Mouse (Mus musculus): ENCODE measurements around the gene Slc6a19. TPM values are rescaled to one million over a fixed set of nuclear protein-coding genes. Genes with fewer than 3 reads are reported as not detected.

Slc6a19 gene
- polyA plus RNA-seq, 1 experiment from 2014 or later: 0.15 TPM

GRCm38 (mm10) chr13:73732235-73732634, 27.6 kb upstream of the Slc6a19 start:
- Histone ChIP-seq H3K27me3 (ENCODE audit: low read depth, poor library complexity, severe bottlenecking) (peaks cover 53% of the 10 kb centered on the region), H3K9me3 (replicated peaks) (no peaks in the 10 kb centered on the region), H3K4me1 (peaks cover 25% of the 10 kb centered on the region), H3K4me3 (peak overlapping the region; percentile 60), H3K27ac (replicated peaks) (peak overlapping the region; percentile 68; the same call in 1 of the 2 replicates), H3K36me3 (no peaks in the 10 kb centered on the region)
- WGBS: 69% methylated on average over 7 of the region's 7 CpGs
- no peak for DNase-seq (ENCODE audit: low spot score)

- Histone ChIP-seq H3K4me3 (no peak overlapping the region), H3K4me1 (peaks cover 27% of the 10 kb centered on the region), H3K9me3 (replicated peaks) (no peaks in the 10 kb centered on the region), H3K27ac (replicated peaks) (no peak overlapping the region), H3K27me3 (ENCODE audit: low read depth, poor library complexity, severe bottlenecking) (peaks cover 49% of the 10 kb centered on the region), H3K36me3 (no peaks in the 10 kb centered on the region)
- no peak for DNase-seq (ENCODE audit: low spot score)
- 85% methylated on average over 1 of the region's 1 CpGs for whole genome bisulfite sequencing
Observed at GRCm38 (mm10) chr13:73730913-73731312, 26.2 kb upstream of the Slc6a19 start.

- H3K4me3 ChIP-seq: no peak overlapping the region
- peaks cover 31% of the 10 kb centered on the region for H3K27me3 ChIP-seq (ENCODE audit: low read depth, poor library complexity, severe bottlenecking)
- H3K9me3 ChIP-seq (replicated peaks): no peaks in the 10 kb centered on the region
- DNase-seq (ENCODE audit: low spot score): no peak
- H3K27ac ChIP-seq (replicated peaks): no peak overlapping the region
- H3K36me3 ChIP-seq: no peaks in the 10 kb centered on the region
- H3K4me1 ChIP-seq: peaks cover 26% of the 10 kb centered on the region
Observed at GRCm38 (mm10) chr13:73728633-73729032, 24.0 kb upstream of the Slc6a19 start.

GRCm38 (mm10) chr13:73727621-73728025, 23.0 kb upstream of the Slc6a19 start:
- H3K36me3 ChIP-seq: no peaks in the 10 kb centered on the region
- WGBS: 13% methylated on average over 2 of the region's 2 CpGs
- no peak for DNase-seq (ENCODE audit: low spot score)
- H3K27ac ChIP-seq (replicated peaks): no peak overlapping the region
- H3K4me3 ChIP-seq: no peak overlapping the region
- peaks cover 21% of the 10 kb centered on the region for H3K27me3 ChIP-seq (ENCODE audit: low read depth, poor library complexity, severe bottlenecking)
- peaks cover 16% of the 10 kb centered on the region for H3K4me1 ChIP-seq
- no peaks in the 10 kb centered on the region for H3K9me3 ChIP-seq (replicated peaks)

- H3K27me3 ChIP-seq (ENCODE audit: low read depth, poor library complexity, severe bottlenecking): 0 out of 2 replicates have a peak, but pooled peaks cover 2% of the 10 kb centered on the region
Observed at GRCm38 (mm10) chr13:73725315-73725714, 20.6 kb upstream of the Slc6a19 start.

GRCm38 (mm10) chr13:73723081-73723668, 18.5 kb upstream of the Slc6a19 start:
- peaks cover 10% of the 10 kb centered on the region for H3K4me1 ChIP-seq
- H3K9me3 ChIP-seq (replicated peaks): no peaks in the 10 kb centered on the region
- peak; percentile 39 for DNase-seq (ENCODE audit: low spot score)
- H3K36me3 ChIP-seq: no peaks in the 10 kb centered on the region
- WGBS: 40% methylated on average over 8 of the region's 8 CpGs
- H3K27me3 ChIP-seq (ENCODE audit: low read depth, poor library complexity, severe bottlenecking): no peaks in the 10 kb centered on the region
- H3K27ac ChIP-seq (replicated peaks): no peak overlapping the region
- H3K4me3 ChIP-seq: no peak overlapping the region

More at GRCm38 (mm10) chr13:73725315-73725714, 20.6 kb upstream of the Slc6a19 start:
- H3K36me3 ChIP-seq: no peaks in the 10 kb centered on the region
- no peak overlapping the region for H3K4me3 ChIP-seq
- DNase-seq (ENCODE audit: low spot score): no peak
- H3K27ac ChIP-seq (replicated peaks): no peak overlapping the region
- H3K9me3 ChIP-seq (replicated peaks): no peaks in the 10 kb centered on the region
- WGBS: 90% methylated on average over 5 of the region's 5 CpGs
- H3K4me1 ChIP-seq: peaks cover 10% of the 10 kb centered on the region

- H3K36me3 ChIP-seq: no peaks in the 10 kb centered on the region
Observed at GRCm38 (mm10) chr13:73720241-73720640, 15.6 kb upstream of the Slc6a19 start.

GRCm38 (mm10) chr13:73718225-73718624, 13.6 kb upstream of the Slc6a19 start:
- H3K27ac ChIP-seq (replicated peaks): no peak overlapping the region
- peak; percentile 81 for DNase-seq (ENCODE audit: low spot score)
- H3K36me3 ChIP-seq: no peaks in the 10 kb centered on the region
- no peaks in the 10 kb centered on the region for H3K4me1 ChIP-seq
- WGBS: 8% methylated on average over 2 of the region's 2 CpGs
- H3K27me3 ChIP-seq (ENCODE audit: low read depth, poor library complexity, severe bottlenecking): no peaks in the 10 kb centered on the region
- no peaks in the 10 kb centered on the region for H3K9me3 ChIP-seq (replicated peaks)
- H3K4me3 ChIP-seq: no peak overlapping the region

More at GRCm38 (mm10) chr13:73720241-73720640, 15.6 kb upstream of the Slc6a19 start:
- no peak overlapping the region for H3K27ac ChIP-seq (replicated peaks)
- 87% methylated on average over 4 of the region's 4 CpGs for WGBS
- DNase-seq (ENCODE audit: low spot score): no peak
- H3K27me3 ChIP-seq (ENCODE audit: low read depth, poor library complexity, severe bottlenecking): no peaks in the 10 kb centered on the region
- no peak overlapping the region for H3K4me3 ChIP-seq
- no peaks in the 10 kb centered on the region for H3K4me1 ChIP-seq
- no peaks in the 10 kb centered on the region for H3K9me3 ChIP-seq (replicated peaks)

GRCm38 (mm10) chr13:73714020-73714419, 9.4 kb upstream of the Slc6a19 start:
- Histone ChIP-seq H3K4me3 (no peak overlapping the region), H3K36me3 (no peaks in the 10 kb centered on the region), H3K27me3 (ENCODE audit: low read depth, poor library complexity, severe bottlenecking) (no peaks in the 10 kb centered on the region), H3K27ac (replicated peaks) (no peak overlapping the region), H3K9me3 (replicated peaks) (no peaks in the 10 kb centered on the region), H3K4me1 (no peaks in the 10 kb centered on the region)
- 70% methylated on average over 2 of the region's 2 CpGs for WGBS
- no peak for DNase-seq (ENCODE audit: low spot score)

- Histone ChIP-seq H3K36me3 (no peaks in the 10 kb centered on the region), H3K4me1 (no peaks in the 10 kb centered on the region), H3K27me3 (ENCODE audit: low read depth, poor library complexity, severe bottlenecking) (no peaks in the 10 kb centered on the region), H3K27ac (replicated peaks) (no peak overlapping the region), H3K4me3 (no peak overlapping the region), H3K9me3 (replicated peaks) (no peaks in the 10 kb centered on the region)
- no peak for DNase-seq (ENCODE audit: low spot score)
- 91% methylated on average over 4 of the region's 4 CpGs for WGBS
Observed at GRCm38 (mm10) chr13:73713204-73713603, 8.5 kb upstream of the Slc6a19 start.

GRCm38 (mm10) chr13:73712228-73712627, 7.6 kb upstream of the Slc6a19 start:
- 83% methylated on average over 3 of the region's 3 CpGs for WGBS

GRCm38 (mm10) chr13:73711803-73712202, 7.1 kb upstream of the Slc6a19 start:
- WGBS: 89% methylated on average over 5 of the region's 5 CpGs
- no peaks in the 10 kb centered on the region for H3K9me3 ChIP-seq (replicated peaks)
- H3K4me1 ChIP-seq: no peaks in the 10 kb centered on the region
- no peak overlapping the region for H3K27ac ChIP-seq (replicated peaks)
- H3K27me3 ChIP-seq (ENCODE audit: low read depth, poor library complexity, severe bottlenecking): no peaks in the 10 kb centered on the region
- no peak for DNase-seq (ENCODE audit: low spot score)
- no peak overlapping the region for H3K4me3 ChIP-seq
- no peaks in the 10 kb centered on the region for H3K36me3 ChIP-seq

More at GRCm38 (mm10) chr13:73712228-73712627, 7.6 kb upstream of the Slc6a19 start:
- no peak overlapping the region for H3K4me3 ChIP-seq
- no peaks in the 10 kb centered on the region for H3K4me1 ChIP-seq
- no peak overlapping the region for H3K27ac ChIP-seq (replicated peaks)
- DNase-seq (ENCODE audit: low spot score): no peak
- no peaks in the 10 kb centered on the region for H3K27me3 ChIP-seq (ENCODE audit: low read depth, poor library complexity, severe bottlenecking)
- H3K9me3 ChIP-seq (replicated peaks): no peaks in the 10 kb centered on the region
- H3K36me3 ChIP-seq: no peaks in the 10 kb centered on the region

GRCm38 (mm10) chr13:73711221-73711620, 6.6 kb upstream of the Slc6a19 start:
- no peak overlapping the region for H3K4me3 ChIP-seq
- no peaks in the 10 kb centered on the region for H3K9me3 ChIP-seq (replicated peaks)
- H3K27ac ChIP-seq (replicated peaks): no peak overlapping the region
- DNase-seq (ENCODE audit: low spot score): no peak
- 95% methylated on average over 5 of the region's 5 CpGs for WGBS
- no peaks in the 10 kb centered on the region for H3K27me3 ChIP-seq (ENCODE audit: low read depth, poor library complexity, severe bottlenecking)
- no peaks in the 10 kb centered on the region for H3K36me3 ChIP-seq
- H3K4me1 ChIP-seq: no peaks in the 10 kb centered on the region
